Mouse (Mus musculus) limb, embryonic 14.5 days (tissue): Measurements from ENCODE around the gene Grik4. TPM values are rescaled to one million over a fixed set of nuclear protein-coding genes. Genes with fewer than 3 reads are reported as not detected.

Experiments
- ATAC-seq: fragments of 200-750 bp; cut with Nextera tagmentation; 2 replicates; pipeline ENCODE4 v1.8.0; 2017; ENCODE audit warnings: low read depth, moderate number of reproducible peaks, moderate TSS enrichment; ENCODE audit not compliant: low FRiP score
- DNase-seq: peaks from one replicate; pipeline ENCODE4 v3.0.0-alpha.2; 2015; ENCODE audit warnings: low spot score
- H3K27ac ChIP-seq: fragments of 300-500 bp; sonication (generic); replicated peaks from 2 replicates; pipeline ENCODE4 v1.5.1; 2014; ENCODE audit warnings: low read depth, mild to moderate bottlenecking, low read length, moderate library complexity, mixed read lengths
- H3K27me3 ChIP-seq: fragments of 300-500 bp; sonication (generic); 2 replicates; pipeline ENCODE4 v1.6.1; 2014; ENCODE audit warnings: low read length, mixed read lengths; ENCODE audit not compliant: control insufficient read depth, insufficient read depth
- H3K36me3 ChIP-seq: fragments of 300-500 bp; sonication (generic); 2 replicates; pipeline ENCODE4 v1.6.1; 2014; ENCODE audit warnings: mild to moderate bottlenecking, low read length, moderate library complexity, mixed read lengths; ENCODE audit not compliant: control insufficient read depth, insufficient read depth
- H3K4me1 ChIP-seq: fragments of 300-500 bp; sonication (generic); 2 replicates; pipeline ENCODE4 v1.6.1; 2014; ENCODE audit warnings: antibody characterized with exemption, low read length, mixed read lengths; ENCODE audit not compliant: control insufficient read depth, insufficient read depth
- H3K4me2 ChIP-seq: fragments of 300-500 bp; sonication (generic); replicated peaks from 2 replicates; pipeline ENCODE4 v1.6.1; 2014; ENCODE audit warnings: low read depth, mild to moderate bottlenecking, low read length, moderate library complexity; ENCODE audit not compliant: severe bottlenecking
- H3K4me3 ChIP-seq: fragments of 300-500 bp; sonication (generic); replicated peaks from 2 replicates; pipeline ENCODE4 v1.5.1; 2014; ENCODE audit warnings: low read length
- H3K9ac ChIP-seq: fragments of 300-500 bp; sonication (generic); 2 replicates; pipeline ENCODE4 v1.6.1; 2014; ENCODE audit warnings: mild to moderate bottlenecking, low read depth, low read length, moderate library complexity; ENCODE audit not compliant: severe bottlenecking
- H3K9me3 ChIP-seq: fragments of 300-500 bp; sonication (generic); 2 replicates; pipeline ENCODE4 v1.6.1; 2016; ENCODE audit warnings: low read length; ENCODE audit not compliant: control insufficient read depth
- POLR2A ChIP-seq: fragments of 200-500 bp; IDR thresholded peaks from 2 replicates; pipeline ENCODE4 v1.8.0; 2012; ENCODE audit warnings: inconsistent platforms, mild to moderate bottlenecking, moderate library complexity, borderline replicate concordance; ENCODE audit not compliant: insufficient read depth, insufficient read length; ENCODE audit errors: extremely low read depth
- WGBS: fragments of 180-500 bp; shearing (Covaris S2); extraction: QIAGEN DNeasy Blood & Tissue Kit; methylation state at CpG from one replicate; pipeline ENCODE4 v1.1.7; 2014; 5-methylcytosine and 5-hydroxymethylcytosine counted together
- polyA plus RNA-seq, 2 experiments: library from polyadenylated mRNA; depleted of rRNA in 1 of 2; stranded (reverse) in 1 of 2; unstranded in 1 of 2; fragments of >200 nt; fragmentation: Nextera tagmentation in 1 of 2; extraction: Ambion mirVana in 1 of 2; gene quantifications; 2 replicates each; pipeline versions ENCODE4 v1.2.1 to v1.2.3; 2012 to 2014

Grik4 gene
- polyA plus RNA-seq, 2 experiments: 0.85 to 2.4 TPM

DNA sequence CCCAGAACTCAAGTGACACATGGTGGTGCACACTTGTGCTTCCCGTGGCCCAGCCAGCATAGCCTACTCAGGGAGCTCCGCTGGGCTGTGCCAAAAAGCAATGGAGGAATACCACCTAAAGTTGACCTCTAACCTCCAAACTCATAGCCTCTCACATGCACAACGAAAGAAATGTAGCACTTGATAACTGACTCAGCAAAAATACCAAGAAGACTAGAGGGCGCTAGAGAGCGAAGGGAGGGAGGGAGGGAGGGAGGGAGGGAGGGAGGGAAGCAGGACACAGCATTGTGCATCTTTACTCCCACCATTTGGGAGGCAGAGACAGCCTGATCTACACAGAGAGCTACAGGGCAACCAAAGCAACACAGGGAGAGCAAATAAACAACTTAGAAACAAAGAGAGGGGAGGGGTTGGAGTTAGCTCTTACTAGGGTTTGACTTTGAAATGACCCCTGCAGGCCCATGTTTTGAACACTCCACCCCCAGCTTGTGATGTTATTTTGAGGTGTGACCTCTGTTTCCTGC lies 185.5 kb downstream of the Grik4 start:
- Histone ChIP-seq H3K36me3 (no peaks in the 10 kb centered on the region), H3K4me1 (peaks cover 3% of the 10 kb centered on the region; the same call in 1 of the 2 replicates), H3K27ac (no peak overlapping the region), H3K27me3 (no peaks in the 10 kb centered on the region), H3K9ac (no peak overlapping the region), H3K4me3 (no peak overlapping the region), H3K9me3 (no peaks in the 10 kb centered on the region), H3K4me2 (no peak overlapping the region)
- no peak for ATAC-seq
- DNase-seq: no peak
- WGBS: 52% methylated on average over 5 of the region's 5 CpGs
- TF ChIP-seq POLR2A: no peak

DNA sequence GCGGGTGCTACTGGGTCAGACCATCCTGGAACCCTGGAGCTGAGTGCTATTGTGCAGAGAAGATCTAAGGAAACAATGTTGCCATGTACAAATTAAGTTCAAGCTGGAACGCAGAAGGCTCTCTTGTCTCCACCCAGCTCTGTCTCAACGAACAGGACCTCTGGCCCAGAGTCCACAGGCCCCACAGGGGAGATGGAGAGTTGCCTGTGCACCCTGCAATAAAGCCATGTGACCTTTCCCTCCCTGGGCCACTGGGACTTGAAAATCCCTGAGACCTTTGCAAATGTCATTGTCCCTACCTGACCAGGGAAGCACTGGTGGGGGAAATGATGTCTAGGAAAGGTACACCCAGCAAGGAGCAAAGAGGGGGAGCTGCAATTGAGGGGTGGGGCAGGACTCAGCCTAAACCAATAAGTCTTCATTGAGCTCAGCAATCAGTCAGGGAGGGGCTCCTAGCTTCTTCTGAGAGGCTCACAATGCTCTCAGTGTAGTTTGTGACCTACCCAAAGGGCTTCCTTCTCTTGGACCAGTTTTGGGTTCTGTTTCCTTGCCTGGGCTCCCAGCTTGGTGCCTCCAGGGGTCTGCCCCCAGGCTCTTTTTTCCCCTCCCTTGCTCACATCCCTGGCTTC lies 187.2 kb downstream of the Grik4 start:
- Histone ChIP-seq H3K4me2 (no peak overlapping the region), H3K27me3 (no peaks in the 10 kb centered on the region), H3K4me1 (peaks cover 3% of the 10 kb centered on the region; the same call in 1 of the 2 replicates), H3K9me3 (no peaks in the 10 kb centered on the region), H3K9ac (no peak overlapping the region), H3K27ac (no peak overlapping the region), H3K36me3 (no peaks in the 10 kb centered on the region), H3K4me3 (no peak overlapping the region)
- whole genome bisulfite sequencing: 70% methylated on average over 3 of the region's 3 CpGs
- ATAC-seq: no peak
- TF ChIP-seq POLR2A: no peak
- DNase-seq: no peak

GRCm38 (mm10) chr9:42754699-42755098 lies 189.6 kb downstream of the Grik4 start:
- ATAC-seq (no peak), DNase-seq (no peak)
- TF ChIP-seq POLR2A: no peak
- no peaks in the 10 kb centered on the region for H3K27me3 ChIP-seq
- H3K9me3 ChIP-seq: no peaks in the 10 kb centered on the region
- H3K4me2 ChIP-seq: no peak overlapping the region
- no peak overlapping the region for H3K4me3 ChIP-seq
- no peaks in the 10 kb centered on the region for H3K4me1 ChIP-seq
- H3K27ac ChIP-seq: no peak overlapping the region
- WGBS: 16% methylated on average over 8 of the region's 8 CpGs
- H3K36me3 ChIP-seq: no peaks in the 10 kb centered on the region
- no peak overlapping the region for H3K9ac ChIP-seq

DNA sequence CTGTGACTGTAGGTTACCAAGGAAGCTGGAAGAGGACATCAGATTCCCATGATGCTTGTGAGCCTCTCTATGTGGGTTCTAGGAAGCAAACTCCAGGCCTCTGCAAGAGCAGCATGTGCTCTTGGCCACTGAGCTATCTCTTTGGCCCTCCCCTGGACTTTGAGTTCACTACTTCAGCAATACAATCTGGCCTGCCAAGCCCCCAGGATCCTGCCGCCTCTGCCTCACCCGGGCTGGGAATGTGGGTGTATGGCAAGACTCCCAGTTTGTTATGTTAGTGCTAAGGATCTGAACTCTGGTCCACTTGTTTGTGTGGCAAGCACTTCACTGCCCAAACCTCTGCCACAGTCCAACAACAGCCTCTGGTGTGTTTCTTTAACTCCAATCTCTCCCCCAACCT lies 193.1 kb downstream of the Grik4 start:
- Histone ChIP-seq H3K9me3 (no peaks in the 10 kb centered on the region), H3K4me1 (no peaks in the 10 kb centered on the region), H3K4me3 (no peak overlapping the region), H3K9ac (no peak overlapping the region), H3K27ac (no peak overlapping the region), H3K4me2 (no peak overlapping the region), H3K27me3 (no peaks in the 10 kb centered on the region), H3K36me3 (no peaks in the 10 kb centered on the region)
- no peak for TF ChIP-seq POLR2A
- ATAC-seq: no peak
- WGBS: 74% methylated on average over 2 of the region's 2 CpGs
- no peak for DNase-seq

GRCm38 (mm10) chr9:42750176-42750575 lies 194.1 kb downstream of the Grik4 start:
- no peaks in the 10 kb centered on the region for H3K36me3 ChIP-seq
- WGBS: 73% methylated on average over 3 of the region's 3 CpGs
- TF ChIP-seq POLR2A: no peak
- ATAC-seq (no peak), DNase-seq (no peak)
- no peaks in the 10 kb centered on the region for H3K9me3 ChIP-seq
- no peak overlapping the region for H3K4me3 ChIP-seq
- no peak overlapping the region for H3K9ac ChIP-seq
- H3K4me1 ChIP-seq: no peaks in the 10 kb centered on the region
- H3K27me3 ChIP-seq: no peaks in the 10 kb centered on the region
- no peak overlapping the region for H3K4me2 ChIP-seq
- H3K27ac ChIP-seq: no peak overlapping the region

GRCm38 (mm10) chr9:42745982-42746381 lies 198.3 kb downstream of the Grik4 start:
- Histone ChIP-seq H3K9ac (no peak overlapping the region), H3K36me3 (no peaks in the 10 kb centered on the region), H3K4me1 (no peaks in the 10 kb centered on the region), H3K4me2 (no peak overlapping the region), H3K4me3 (no peak overlapping the region), H3K27ac (no peak overlapping the region), H3K9me3 (no peaks in the 10 kb centered on the region), H3K27me3 (no peaks in the 10 kb centered on the region)
- 75% methylated on average over 8 of the region's 8 CpGs for WGBS
- no peak for ATAC-seq
- DNase-seq: no peak
- TF ChIP-seq POLR2A: no peak
